ENCODE assay signal across 8 mouse cellular contexts in the genomic region with DNA sequence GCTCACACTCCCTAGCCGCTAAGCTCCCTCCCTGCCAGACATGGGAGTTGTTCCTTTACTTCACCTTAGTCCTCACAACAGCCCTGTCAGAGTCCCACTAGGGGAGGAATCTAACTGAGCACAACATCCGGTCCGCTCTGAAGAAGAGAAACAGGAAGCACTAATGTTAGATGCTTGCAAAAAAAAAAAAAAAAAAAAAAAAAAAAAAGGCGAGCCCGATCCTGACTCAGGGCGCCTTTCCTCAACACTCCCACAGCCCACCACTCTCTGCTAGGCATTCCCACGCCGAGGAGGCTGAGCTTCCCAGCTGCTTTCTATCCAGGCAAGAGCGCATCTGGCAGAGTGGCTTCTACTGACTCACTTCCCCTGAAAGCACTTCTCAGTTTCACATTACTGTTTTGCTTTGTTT.
DNase-seq lines count a peak whose midpoint lies in the region; ATAC-seq lines count a peak whose summit lies in the region.

No protein-coding gene starts in this region.

- ATAC-seq in midbrain, embryonic 11.5 days (ENCODE audit: low FRiP score) = no peak
- no peak for ATAC-seq in midbrain, embryonic 14.5 days (ENCODE audit: low FRiP score, low TSS enrichment)
- ATAC-seq in heart, embryonic 14.5 days (ENCODE audit: insufficient number of reproducible peaks, insufficient read depth, low FRiP score, low read depth) = no peak
- ATAC-seq in liver, embryonic 13.5 days (ENCODE audit: low read depth) = no peak
- 0 out of 2 replicates have a peak, but pooled peaks have one; percentile 56 for ATAC-seq in stomach, embryonic 16.5 days (ENCODE audit: insufficient read depth, low FRiP score)
- ATAC-seq in forebrain, embryonic 12.5 days (ENCODE audit: low FRiP score) = no peak

- H3K27me3 ChIP-seq in midbrain, embryonic 11.5 days (ENCODE audit: control insufficient read depth, insufficient read depth, low read length) = no peaks in the 10 kb centered on the region
- no peaks in the 10 kb centered on the region for H3K27me3 ChIP-seq in midbrain, embryonic 14.5 days (ENCODE audit: control insufficient read depth, insufficient read depth, low read length)
- no peaks in the 10 kb centered on the region for H3K27me3 ChIP-seq in heart, embryonic 14.5 days (ENCODE audit: control insufficient read depth, insufficient read depth, low read length)
- H3K27me3 ChIP-seq in liver, embryonic 13.5 days = no peaks in the 10 kb centered on the region
- no peaks in the 10 kb centered on the region for H3K27me3 ChIP-seq in stomach, embryonic 16.5 days (ENCODE audit: control insufficient read depth, insufficient read depth, low read length)
- H3K27me3 ChIP-seq in forebrain, embryonic 12.5 days = no peaks in the 10 kb centered on the region

- H3K9me3 ChIP-seq in midbrain, embryonic 11.5 days (ENCODE audit: control insufficient read depth, low read length) = no peaks in the 10 kb centered on the region
- H3K9me3 ChIP-seq in midbrain, embryonic 14.5 days (ENCODE audit: control insufficient read depth, low read length) = no peaks in the 10 kb centered on the region
- no peaks in the 10 kb centered on the region for H3K9me3 ChIP-seq in heart, embryonic 14.5 days (ENCODE audit: control insufficient read depth, low read length)
- H3K9me3 ChIP-seq in liver, embryonic 13.5 days (replicated peaks) = no peaks in the 10 kb centered on the region
- no peaks in the 10 kb centered on the region for H3K9me3 ChIP-seq in stomach, embryonic 16.5 days (replicated peaks; ENCODE audit: control insufficient read depth, low read length)
- H3K9me3 ChIP-seq in forebrain, embryonic 12.5 days = no peaks in the 10 kb centered on the region

- no peak overlapping the region for H3K4me3 ChIP-seq in midbrain, embryonic 11.5 days (ENCODE audit: low read depth, low read length)
- no peak overlapping the region for H3K4me3 ChIP-seq in midbrain, embryonic 14.5 days (replicated peaks; ENCODE audit: low read depth, low read length)
- H3K4me3 ChIP-seq in heart, embryonic 14.5 days (ENCODE audit: control insufficient read depth in 1 of 2, insufficient read depth in 1 of 2, low read depth in 1 of 2, low read length in 2 of 2) = no peak overlapping the region
- no peak overlapping the region for H3K4me3 ChIP-seq in liver, embryonic 13.5 days (replicated peaks)
- H3K4me3 ChIP-seq in stomach, embryonic 16.5 days (replicated peaks; ENCODE audit: low read length) = no peak overlapping the region
- H3K4me3 ChIP-seq in forebrain, embryonic 12.5 days (replicated peaks) = no peak overlapping the region

- 77% methylated on average over 9 of the region's 9 CpGs for WGBS in midbrain, embryonic 11.5 days
- WGBS in midbrain, embryonic 14.5 days = 76% methylated on average over 9 of the region's 9 CpGs
- WGBS in heart, embryonic 14.5 days = 46% methylated on average over 9 of the region's 9 CpGs
- WGBS in liver, embryonic 13.5 days (ENCODE audit: insufficient replicate concordance) = 36% methylated on average over 9 of the region's 9 CpGs
- WGBS in stomach, embryonic 16.5 days = 44% methylated on average over 9 of the region's 9 CpGs
- WGBS in forebrain, embryonic 12.5 days = 77% methylated on average over 8 of the region's 9 CpGs

- no peak overlapping the region for H3K9ac ChIP-seq in midbrain, embryonic 11.5 days (ENCODE audit: low read length)
- no peak overlapping the region for H3K9ac ChIP-seq in midbrain, embryonic 14.5 days (replicated peaks; ENCODE audit: low read length)
- H3K9ac ChIP-seq in heart, embryonic 14.5 days (ENCODE audit: low read length) = no peak overlapping the region
- H3K9ac ChIP-seq in liver, embryonic 13.5 days = no peak overlapping the region
- H3K9ac ChIP-seq in stomach, embryonic 16.5 days (ENCODE audit: low read length) = no peak overlapping the region
- H3K9ac ChIP-seq in forebrain, embryonic 12.5 days = no peak overlapping the region

- peak; percentile 69 for DNase-seq in midbrain, embryonic 11.5 days (ENCODE audit: low spot score, missing footprints)
- DNase-seq in midbrain, embryonic 14.5 days = no peak
- DNase-seq in liver, embryonic 13.5 days = no peak
- no peak for DNase-seq in right cerebral cortex, postnatal 25 days
- no peak for DNase-seq in adrenal gland, postnatal 25 days

- no peaks in the 10 kb centered on the region for H3K36me3 ChIP-seq in midbrain, embryonic 11.5 days (ENCODE audit: control insufficient read depth, insufficient read depth, low read length)
- peaks cover 10% of the 10 kb centered on the region for H3K36me3 ChIP-seq in midbrain, embryonic 14.5 days (ENCODE audit: control insufficient read depth, insufficient read depth, low read length)
- H3K36me3 ChIP-seq in heart, embryonic 14.5 days (ENCODE audit: control insufficient read depth, insufficient read depth, low read length) = peaks cover 59% of the 10 kb centered on the region
- H3K36me3 ChIP-seq in liver, embryonic 13.5 days = peaks cover 72% of the 10 kb centered on the region
- H3K36me3 ChIP-seq in stomach, embryonic 16.5 days (ENCODE audit: control insufficient read depth, insufficient read depth, low read length) = peaks cover 6% of the 10 kb centered on the region
- no peaks in the 10 kb centered on the region for H3K36me3 ChIP-seq in forebrain, embryonic 12.5 days (replicated peaks)

- H3K4me2 ChIP-seq in midbrain, embryonic 11.5 days = no peak overlapping the region
- H3K4me2 ChIP-seq in midbrain, embryonic 14.5 days (ENCODE audit: low read length) = no peak overlapping the region
- H3K4me2 ChIP-seq in heart, embryonic 14.5 days (ENCODE audit: low read length) = no peak overlapping the region
- no peak overlapping the region for H3K4me2 ChIP-seq in liver, embryonic 13.5 days
- no peak overlapping the region for H3K4me2 ChIP-seq in stomach, embryonic 16.5 days (ENCODE audit: low read depth, low read length)
- no peak overlapping the region for H3K4me2 ChIP-seq in forebrain, embryonic 12.5 days

- no peaks in the 10 kb centered on the region for H3K4me1 ChIP-seq in midbrain, embryonic 11.5 days (ENCODE audit: control insufficient read depth, insufficient read depth, low read length)
- H3K4me1 ChIP-seq in midbrain, embryonic 14.5 days (ENCODE audit: control insufficient read depth, insufficient read depth, low read length) = no peaks in the 10 kb centered on the region
- H3K4me1 ChIP-seq in heart, embryonic 14.5 days (ENCODE audit: control insufficient read depth in 2 of 2, insufficient read depth in 2 of 2, low read length in 2 of 2) = peaks cover 9 to 26% of the 10 kb centered on the region in 2 experiments
- H3K4me1 ChIP-seq in liver, embryonic 13.5 days (replicated peaks) = peaks cover 44% of the 10 kb centered on the region
- H3K4me1 ChIP-seq in stomach, embryonic 16.5 days (ENCODE audit: control insufficient read depth, insufficient read depth, low read length) = peaks cover 10% of the 10 kb centered on the region
- H3K4me1 ChIP-seq in forebrain, embryonic 12.5 days = peaks cover 3% of the 10 kb centered on the region; the same call in 1 of the 2 replicates

- no peak overlapping the region for H3K27ac ChIP-seq in midbrain, embryonic 11.5 days (ENCODE audit: low read depth, low read length)
- H3K27ac ChIP-seq in midbrain, embryonic 14.5 days (replicated peaks; ENCODE audit: low read depth, low read length) = no peak overlapping the region
- peak overlapping the region; percentile 57 to 66; a peak in 3 of 4 replicates for H3K27ac ChIP-seq in heart, embryonic 14.5 days (replicated peaks in 1 of 2; ENCODE audit: control insufficient read depth in 1 of 2, insufficient read depth in 1 of 2, low read depth in 2 of 2, low read length in 2 of 2)
- peak overlapping the region; percentile 47; the same call in 1 of the 2 replicates for H3K27ac ChIP-seq in liver, embryonic 13.5 days
- H3K27ac ChIP-seq in stomach, embryonic 16.5 days (ENCODE audit: low read length) = peak overlapping the region; percentile 80
- H3K27ac ChIP-seq in forebrain, embryonic 12.5 days = no peak overlapping the region

Comparison
In these comparisons a context has a peak if more than half of its experiments do, and no peak if none do; other contexts are left out.
1. H3K27ac ChIP-seq: peak in heart, embryonic 14.5 days (2 of 2), liver, embryonic 13.5 days (single experiment) and stomach, embryonic 16.5 days (single experiment); none in midbrain, embryonic 11.5 days (single experiment), midbrain, embryonic 14.5 days (single experiment) and forebrain, embryonic 12.5 days (single experiment).